Mouse (Mus musculus) layer of hippocampus, adult 8-10 months (tissue): ENCODE results near the gene Rpl3l. TPM values are rescaled to one million over a fixed set of nuclear protein-coding genes. Genes with fewer than 3 reads are reported as not detected.
"Not testable (repeated sequence)": the region's sequence is repeated elsewhere in the genome, so short reads cannot be mapped to it uniquely, and the experiment has no call there.

Experiments
- DNase-seq, 2 experiments: peaks; one replicate each; pipeline ENCODE4 v3.0.0; 2022; ENCODE audit warnings: low spot score in 2 of 2
- total RNA-seq, 4 experiments: library from RNA; stranded (reverse); gene quantifications; 2 replicates each; pipeline ENCODE4 v1.2.4; 2022

Gene Rpl3l
- total RNA-seq, 4 experiments from 2014 or later: 0.23 to 0.77 (median 0.54) TPM

- peak; percentile 98 to 99 for DNase-seq
Observed at GRCm38 (mm10) chr17:24719494-24720222, 8.0 kb upstream of the Rpl3l start.

GRCm38 (mm10) chr17:24720616-24721015 lies 7.0 kb upstream of the Rpl3l start:
- DNase-seq: not testable (repeated sequence)

- not testable (repeated sequence) for DNase-seq
Observed at GRCm38 (mm10) chr17:24721383-24721955, 6.2 kb upstream of the Rpl3l start.

- DNase-seq: no peak
Observed at GRCm38 (mm10) chr17:24722220-24722924, 5.2 kb upstream of the Rpl3l start.

GRCm38 (mm10) chr17:24723122-24723880 lies 4.3 kb upstream of the Rpl3l start:
- DNase-seq: no peak

- DNase-seq: no peak
Observed at GRCm38 (mm10) chr17:24723881-24724180, 3.8 kb upstream of the Rpl3l start.

- DNase-seq: peak; percentile 90 to 98
Observed at GRCm38 (mm10) chr17:24724184-24724583, 3.4 kb upstream of the Rpl3l start, which contains the start of gene Ndufb10. TSS of gene Ndufb10 (minus strand) at chr17:24724478.

GRCm38 (mm10) chr17:24725637-24726390 lies 1.8 kb upstream of the Rpl3l start:
- DNase-seq: no peak

GRCm38 (mm10) chr17:24728184-24728583 lies 564 bp downstream of the Rpl3l start:
- no peak for DNase-seq

- DNase-seq: no peak
Observed at GRCm38 (mm10) chr17:24729067-24729466, 1.4 kb downstream of the Rpl3l start.

- no peak for DNase-seq
Observed at GRCm38 (mm10) chr17:24730787-24731186, 3.2 kb downstream of the Rpl3l start.

- DNase-seq: no peak
Observed at GRCm38 (mm10) chr17:24732233-24732935, 4.8 kb downstream of the Rpl3l start.

GRCm38 (mm10) chr17:24733434-24734050 lies 5.9 kb downstream of the Rpl3l start:
- no peak for DNase-seq

GRCm38 (mm10) chr17:24734513-24734912 lies 6.9 kb downstream of the Rpl3l start:
- DNase-seq: no peak

- DNase-seq: no peak
Observed at GRCm38 (mm10) chr17:24735446-24735845, 7.8 kb downstream of the Rpl3l start.

- DNase-seq: peak; percentile 93 to 96
Observed at GRCm38 (mm10) chr17:24736330-24737051, 8.9 kb downstream of the Rpl3l start, which contains the start of gene Msrb1. TSS of gene Msrb1 (plus strand) at chr17:24736642.

GRCm38 (mm10) chr17:24737135-24737810 lies 9.7 kb downstream of the Rpl3l start:
- DNase-seq: no peak

GRCm38 (mm10) chr17:24738238-24738637 lies 10.6 kb downstream of the Rpl3l start:
- DNase-seq: no peak

GRCm38 (mm10) chr17:24739926-24740325 lies 12.3 kb downstream of the Rpl3l start:
- no peak for DNase-seq
